Mouse (Mus musculus) cortical plate, adult 2 months (tissue): Measurements from ENCODE around the gene Lipt2. TPM values are rescaled to one million over a fixed set of nuclear protein-coding genes. Genes with fewer than 3 reads are reported as not detected.

ENCODE experiments used
- H3K27ac ChIP-seq: fragments of 200-500 bp; 2 replicates; pipeline ENCODE4 v1.5.1; 2012; ENCODE audit warnings: low read length, control low read depth, inconsistent platforms; ENCODE audit not compliant: insufficient read depth
- H3K4me1 ChIP-seq: fragments of 200-500 bp; 2 replicates; pipeline ENCODE4 v1.6.1; 2011; ENCODE audit warnings: low read length; ENCODE audit not compliant: control insufficient read depth, insufficient read depth
- H3K4me3 ChIP-seq: fragments of 200-500 bp; 2 replicates; pipeline ENCODE4 v1.5.1; 2011; ENCODE audit warnings: mild to moderate bottlenecking, low read length, control low read depth; ENCODE audit not compliant: insufficient read depth
- CTCF ChIP-seq: fragments of 200-500 bp; IDR thresholded peaks from 2 replicates; pipeline ENCODE4 v1.5.1; 2011; ENCODE audit warnings: mild to moderate bottlenecking, control low read depth, low read length; ENCODE audit not compliant: insufficient read depth; ENCODE audit errors: extremely low read depth
- POLR2A ChIP-seq: fragments of 200-500 bp; IDR thresholded peaks from 2 replicates; pipeline ENCODE4 v1.6.1; 2011; ENCODE audit warnings: mild to moderate bottlenecking, low read length, control low read depth; ENCODE audit not compliant: insufficient read depth; ENCODE audit errors: extremely low read depth
- polyA plus RNA-seq: library from polyadenylated mRNA; depleted of rRNA; stranded (reverse); fragments of >200 nt; gene quantifications from 2 replicates; pipeline ENCODE4 v1.2.3, GENCODE M21; 2012

Lipt2 gene
- polyA plus RNA-seq, 1 experiment = 7.8 TPM

- no peak overlapping the region for H3K27ac ChIP-seq
- H3K4me3 ChIP-seq = no peak overlapping the region
- H3K4me1 ChIP-seq = no peaks in the 10 kb centered on the region
- no peak for TF ChIP-seq CTCF
- TF ChIP-seq POLR2A = no peak
Measured at GRCm38 (mm10) chr7:100128262-100129041, 30.6 kb upstream of the Lipt2 start.

- no peak overlapping the region for H3K4me3 ChIP-seq
- H3K27ac ChIP-seq = no peak overlapping the region
- no peaks in the 10 kb centered on the region for H3K4me1 ChIP-seq
- TF ChIP-seq POLR2A (no peak), CTCF (no peak)
Measured at GRCm38 (mm10) chr7:100130592-100130991, 28.5 kb upstream of the Lipt2 start.

- no peaks in the 10 kb centered on the region for H3K4me1 ChIP-seq
- no peak overlapping the region for H3K4me3 ChIP-seq
- H3K27ac ChIP-seq = no peak overlapping the region
- no peak for TF ChIP-seq POLR2A
- TF ChIP-seq CTCF = no peak
Measured at GRCm38 (mm10) chr7:100132379-100132778, 26.7 kb upstream of the Lipt2 start.

GRCm38 (mm10) chr7:100137038-100137437 lies 22.0 kb upstream of the Lipt2 start:
- Histone ChIP-seq H3K4me1 (no peaks in the 10 kb centered on the region), H3K27ac (no peak overlapping the region)
- TF ChIP-seq CTCF (no peak), POLR2A (no peak)

GRCm38 (mm10) chr7:100138075-100138474 lies 21.0 kb upstream of the Lipt2 start:
- H3K4me1 ChIP-seq = no peaks in the 10 kb centered on the region
- TF ChIP-seq CTCF (no peak), POLR2A (no peak)
- H3K4me3 ChIP-seq = no peak overlapping the region
- H3K27ac ChIP-seq = no peak overlapping the region

More at GRCm38 (mm10) chr7:100137038-100137437, 22.0 kb upstream of the Lipt2 start:
- H3K4me3 ChIP-seq = no peak overlapping the region

GRCm38 (mm10) chr7:100140591-100140990 lies 18.5 kb upstream of the Lipt2 start:
- Histone ChIP-seq H3K4me1 (no peaks in the 10 kb centered on the region), H3K4me3 (no peak overlapping the region), H3K27ac (no peak overlapping the region)
- TF ChIP-seq POLR2A (no peak), CTCF (no peak)

- no peak for TF ChIP-seq CTCF
- no peak for TF ChIP-seq POLR2A
- no peaks in the 10 kb centered on the region for H3K4me1 ChIP-seq
- H3K4me3 ChIP-seq = no peak overlapping the region
- no peak overlapping the region for H3K27ac ChIP-seq
Measured at GRCm38 (mm10) chr7:100148586-100148985, 10.5 kb upstream of the Lipt2 start.

GRCm38 (mm10) chr7:100150086-100150485 lies 9.0 kb upstream of the Lipt2 start:
- TF ChIP-seq CTCF = no peak
- no peak for TF ChIP-seq POLR2A

GRCm38 (mm10) chr7:100150626-100151025 lies 8.5 kb upstream of the Lipt2 start:
- H3K4me3 ChIP-seq = no peak overlapping the region
- H3K4me1 ChIP-seq = no peaks in the 10 kb centered on the region
- no peak overlapping the region for H3K27ac ChIP-seq
- no peak for TF ChIP-seq CTCF
- no peak for TF ChIP-seq POLR2A

More at GRCm38 (mm10) chr7:100150086-100150485, 9.0 kb upstream of the Lipt2 start:
- H3K4me1 ChIP-seq = no peaks in the 10 kb centered on the region
- H3K27ac ChIP-seq = no peak overlapping the region
- no peak overlapping the region for H3K4me3 ChIP-seq

- H3K27ac ChIP-seq = no peak overlapping the region
- no peak for TF ChIP-seq POLR2A
- no peak for TF ChIP-seq CTCF
- no peak overlapping the region for H3K4me3 ChIP-seq
- peaks cover 3% of the 10 kb centered on the region; the same call in 1 of the 2 replicates for H3K4me1 ChIP-seq
Measured at GRCm38 (mm10) chr7:100157669-100158068, 1.4 kb upstream of the Lipt2 start.
